Mouse (Mus musculus) heart, adult 2 months (tissue): Measurements from ENCODE around the gene Plekha1. TPM values are rescaled to one million over a fixed set of nuclear protein-coding genes. Genes with fewer than 3 reads are reported as not detected.

Experiments used
- DNase-seq, 2 experiments: peaks; one replicate each; pipeline ENCODE4 v3.0.0; 2021
- H3K27ac ChIP-seq: fragments of 200-600 bp; 2 replicates; pipeline ENCODE4 v1.8.1; 2022
- H3K27me3 ChIP-seq: fragments of 200-500 bp; 2 replicates; pipeline ENCODE4 v1.6.1; 2012; ENCODE audit warnings: mild to moderate bottlenecking, low read length, inconsistent platforms, mixed read lengths; ENCODE audit not compliant: control insufficient read depth, insufficient read depth
- H3K36me3 ChIP-seq: fragments of 200-500 bp; 2 replicates; pipeline ENCODE4 v1.6.1; 2012; ENCODE audit warnings: low read length, inconsistent platforms; ENCODE audit not compliant: control insufficient read depth, insufficient read depth
- H3K4me1 ChIP-seq: fragments of 200-500 bp; 2 replicates; pipeline ENCODE4 v1.6.1; 2011; ENCODE audit warnings: low read length; ENCODE audit not compliant: control insufficient read depth, insufficient read depth
- H3K4me3 ChIP-seq: fragments of 200-600 bp; 2 replicates; pipeline ENCODE4 v1.8.1; 2022
- H3K79me2 ChIP-seq: fragments of 200-500 bp; replicated peaks from 2 replicates; pipeline ENCODE4 v1.6.1; 2012; ENCODE audit warnings: mild to moderate bottlenecking, inconsistent platforms, low read length, moderate library complexity, mixed read lengths; ENCODE audit not compliant: control insufficient read depth, insufficient read depth
- H3K9ac ChIP-seq: fragments of 200-500 bp; 2 replicates; pipeline ENCODE4 v1.6.1; 2012; ENCODE audit warnings: low read depth, mild to moderate bottlenecking, control low read depth, inconsistent platforms, low read length, mixed read lengths
- CTCF ChIP-seq: fragments of 200-600 bp; IDR thresholded peaks from 2 replicates; pipeline ENCODE4 v1.8.1; 2022; ENCODE audit warnings: antibody characterized with exemption, mild to moderate bottlenecking, moderate library complexity
- EP300 ChIP-seq: fragments of 200-500 bp; IDR thresholded peaks from 2 replicates; pipeline ENCODE4 v1.6.1; 2011; ENCODE audit warnings: low read depth, low read length, control low read depth; ENCODE audit not compliant: insufficient read depth
- POLR2A ChIP-seq: fragments of 200-500 bp; IDR thresholded peaks from 2 replicates; pipeline ENCODE4 v1.6.1; 2011; ENCODE audit warnings: mild to moderate bottlenecking, low read depth, low read length, control low read depth; ENCODE audit not compliant: insufficient read depth
- WGBS: fragments of 180-500 bp; shearing (Covaris S2); methylation state at CpG from one replicate; pipeline ENCODE4 v1.1.7; 2018; 5-methylcytosine and 5-hydroxymethylcytosine counted together
- intact Hi-C: fragments of 180-260 bp; cut with DNase I; formaldehyde crosslinking; loops from one replicate; pipeline ENCODE4 v1.15.1; 2025
- long read RNA-seq: library from polyadenylated mRNA; stranded (forward); transcript quantifications from one replicate; pipeline ENCODE4 v2.0.0, GENCODE M21; 2021
- polyA plus RNA-seq: library from polyadenylated mRNA; depleted of rRNA; stranded (reverse); fragments of >200 nt; gene quantifications from 2 replicates; pipeline ENCODE4 v1.2.3, GENCODE M21; 2012; rRNA removed
- total RNA-seq, 2 experiments: library from RNA; stranded (reverse); gene quantifications; 2 replicates each; pipeline ENCODE4 v1.2.3; 2021

The Plekha1 gene
- total RNA-seq (10 to 100 TPM; 40.0 to 41.3 TPM), polyA plus RNA-seq (33.3 and 48.8 TPM in 2 replicates)
- long read RNA-seq, transcript Plekha1-203 (13 exons, 3,777 nt): major isoform, 6 of 50 reads
- long read RNA-seq, transcript Plekha1-202 (13 exons, 2,301 nt): major isoform, 6 of 50 reads
- long read RNA-seq, partial matches to known transcripts: 0 of 50 reads
- long read RNA-seq, other reads (novel, unspliced or antisense): 38 of 50 reads

DNA sequence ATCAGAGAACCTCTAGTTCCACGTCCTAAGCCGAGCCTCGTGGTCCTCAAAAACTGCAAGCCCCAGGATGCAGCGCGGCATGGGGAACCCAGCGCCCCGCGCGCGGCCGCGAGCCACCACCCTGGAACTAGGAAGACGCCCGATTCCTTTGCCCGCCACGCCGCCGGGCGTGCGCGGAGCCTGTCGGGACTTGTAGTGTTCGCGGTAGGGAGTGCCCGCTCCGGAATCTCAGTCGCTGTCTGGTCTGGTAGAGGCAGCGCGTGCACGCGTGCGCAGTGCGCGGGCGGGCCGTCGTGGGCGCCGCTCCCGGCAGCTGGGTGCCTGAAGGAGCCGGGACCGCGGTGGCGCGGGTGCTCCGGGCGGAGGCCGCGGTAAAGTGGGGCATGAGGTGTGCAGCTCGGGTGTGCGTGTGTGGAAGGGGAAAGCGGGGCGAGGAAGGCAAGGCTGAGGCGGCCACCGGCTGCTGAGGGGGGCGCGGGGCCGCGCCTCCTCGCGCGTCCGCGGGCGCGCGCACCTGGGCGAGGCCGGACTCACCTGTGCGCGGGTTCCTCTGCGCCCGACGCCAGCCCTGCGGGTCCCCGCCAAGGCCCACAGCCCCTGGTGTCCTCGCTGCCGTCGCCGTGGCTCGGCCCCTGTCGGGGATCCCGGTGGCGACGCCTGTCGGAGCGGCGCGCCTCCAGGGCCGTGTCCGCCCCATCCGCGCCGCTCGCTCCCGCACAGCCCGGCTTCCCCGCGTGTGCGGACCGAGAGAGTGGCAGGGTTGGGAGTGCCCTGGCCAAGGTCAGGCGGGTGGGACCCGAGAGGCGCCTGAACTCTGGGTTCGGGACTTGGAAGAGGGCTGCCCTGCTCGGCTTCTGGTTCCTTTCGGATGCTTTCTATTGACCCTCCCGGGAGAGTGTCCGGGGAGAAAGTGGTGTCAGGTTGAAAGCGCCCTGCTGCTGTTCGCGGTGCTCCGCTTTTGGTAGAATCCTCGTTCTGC lies at the start of gene Plekha1:
Gene Plekha1, plus strand, starts transcription at position 144 of the 979 bp plus-strand sequence.
- peak; percentile 95 to 100 for DNase-seq
- no peaks in the 10 kb centered on the region for H3K27me3 ChIP-seq
- H3K4me3 ChIP-seq: peak within 1 kb of the TSS; percentile 82
- TF ChIP-seq POLR2A: peak; percentile 51
- no peak for TF ChIP-seq EP300
- peak; percentile 43 for TF ChIP-seq CTCF
- WGBS: 1% methylated on average over 111 of the region's 114 CpGs
- peaks cover 6% of the 10 kb centered on the region; the same call in 1 of the 2 replicates for H3K36me3 ChIP-seq
- H3K27ac ChIP-seq: peak within 1 kb of the TSS; percentile 93
- H3K79me2 ChIP-seq: peaks cover 3% of the 10 kb centered on the region
- H3K9ac ChIP-seq: peak within 1 kb of the TSS; percentile 97
- H3K4me1 ChIP-seq: no peaks in the 10 kb centered on the region; the same call in 1 of the 2 replicates
- intact Hi-C loops: loop anchor here (2.0 to 10.0 kb wide), 4 partner anchors 25 to 696 kb away; partner anchors contain the start of gene Bub3

- Histone ChIP-seq H3K27me3 (no peaks in the 10 kb centered on the region), H3K27ac (no peak overlapping the region), H3K9ac (no peak overlapping the region), H3K79me2 (no peaks in the 10 kb centered on the region), H3K36me3 (no peaks in the 10 kb centered on the region), H3K4me1 (no peaks in the 10 kb centered on the region), H3K4me3 (no peak overlapping the region)
- intact Hi-C loops: no loop called here
- WGBS: 72% methylated on average over 7 of the region's 7 CpGs
- TF ChIP-seq CTCF: no peak
- TF ChIP-seq POLR2A: no peak
- TF ChIP-seq EP300: no peak
- no peak for DNase-seq
Measured at GRCm38 (mm10) chr7:130816243-130816642, 49.3 kb upstream of the Plekha1 start.

GRCm38 (mm10) chr7:130818813-130819212 lies 46.7 kb upstream of the Plekha1 start:
- Histone ChIP-seq H3K27me3 (no peaks in the 10 kb centered on the region), H3K4me3 (no peak overlapping the region), H3K36me3 (no peaks in the 10 kb centered on the region), H3K4me1 (no peaks in the 10 kb centered on the region), H3K79me2 (no peaks in the 10 kb centered on the region), H3K27ac (no peak overlapping the region), H3K9ac (no peak overlapping the region)
- TF ChIP-seq CTCF (no peak), POLR2A (no peak), EP300 (no peak)
- intact Hi-C loops: no loop called here
- 43% methylated on average over 5 of the region's 5 CpGs for WGBS
- DNase-seq: no peak

GRCm38 (mm10) chr7:130819624-130820023 lies 45.9 kb upstream of the Plekha1 start:
- DNase-seq: no peak
- Histone ChIP-seq H3K36me3 (no peaks in the 10 kb centered on the region), H3K4me3 (no peak overlapping the region), H3K27me3 (no peaks in the 10 kb centered on the region), H3K27ac (no peak overlapping the region), H3K4me1 (no peaks in the 10 kb centered on the region), H3K79me2 (no peaks in the 10 kb centered on the region), H3K9ac (no peak overlapping the region)
- intact Hi-C loops: no loop called here
- TF ChIP-seq EP300 (no peak), CTCF (no peak), POLR2A (no peak)
- 46% methylated on average over 10 of the region's 10 CpGs for WGBS

GRCm38 (mm10) chr7:130823992-130824391 lies 41.6 kb upstream of the Plekha1 start:
- DNase-seq: no peak
- Histone ChIP-seq H3K4me3 (no peak overlapping the region), H3K27me3 (no peaks in the 10 kb centered on the region), H3K36me3 (no peaks in the 10 kb centered on the region), H3K27ac (no peak overlapping the region), H3K4me1 (no peaks in the 10 kb centered on the region), H3K79me2 (no peaks in the 10 kb centered on the region), H3K9ac (no peak overlapping the region)
- intact Hi-C loops: no loop called here
- no peak for TF ChIP-seq POLR2A
- 42% methylated on average over 9 of the region's 9 CpGs for WGBS
